Mouse (Mus musculus): ENCODE data around the gene Arpc2. TPM values are rescaled to one million over a fixed set of nuclear protein-coding genes. Genes with fewer than 3 reads are reported as not detected.
A peak's percentile ranks its signal among the peaks of the same experiment; 100 is the strongest.

The Arpc2 gene
- polyA plus RNA-seq, 1 experiment from 2014 or later: 584 TPM

DNA sequence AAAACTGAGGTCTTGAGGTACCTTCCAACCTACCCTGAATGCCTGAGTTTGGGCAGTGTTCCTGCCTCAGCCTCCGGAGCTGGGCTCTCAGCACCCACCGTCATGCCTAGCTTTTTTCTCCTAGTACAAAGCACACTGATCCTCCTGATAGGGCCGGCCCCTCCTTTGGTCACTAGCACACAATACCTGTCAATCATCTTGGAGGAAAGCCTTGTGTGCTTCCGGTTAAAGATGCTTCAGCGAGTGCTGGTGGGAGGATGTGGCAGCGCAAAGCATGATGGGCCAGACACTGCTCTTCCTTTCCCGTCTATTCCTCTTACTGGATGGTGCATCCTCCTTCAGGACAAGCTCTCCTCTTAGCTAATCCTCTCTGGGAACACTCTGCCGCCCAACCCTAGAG, 29.2 kb upstream of the Arpc2 start:
- Histone ChIP-seq H3K27ac (no peak overlapping the region), H3K9me3 (no peaks in the 10 kb centered on the region), H3K4me2 (replicated peaks) (no peak overlapping the region), H3K4me3 (replicated peaks) (no peak overlapping the region), H3K9ac (no peak overlapping the region), H3K27me3 (replicated peaks) (no peaks in the 10 kb centered on the region), H3K4me1 (replicated peaks) (no peaks in the 10 kb centered on the region), H3K36me3 (no peaks in the 10 kb centered on the region)
- WGBS: 76% methylated on average over 8 of the region's 8 CpGs
- no peak for ATAC-seq

GRCm38 (mm10) chr1:74207906-74208305, 28.0 kb upstream of the Arpc2 start:
- Histone ChIP-seq H3K4me1 (replicated peaks) (no peaks in the 10 kb centered on the region), H3K36me3 (no peaks in the 10 kb centered on the region)
- ATAC-seq: no peak

GRCm38 (mm10) chr1:74208941-74209340, 26.9 kb upstream of the Arpc2 start:
- Histone ChIP-seq H3K27ac (no peak overlapping the region), H3K4me2 (replicated peaks) (no peak overlapping the region), H3K4me3 (replicated peaks) (no peak overlapping the region), H3K9ac (no peak overlapping the region), H3K9me3 (no peaks in the 10 kb centered on the region), H3K36me3 (no peaks in the 10 kb centered on the region), H3K27me3 (replicated peaks) (no peaks in the 10 kb centered on the region), H3K4me1 (replicated peaks) (no peaks in the 10 kb centered on the region)
- 84% methylated on average over 8 of the region's 8 CpGs for WGBS
- ATAC-seq: no peak

More at GRCm38 (mm10) chr1:74207906-74208305, 28.0 kb upstream of the Arpc2 start:
- no peaks in the 10 kb centered on the region for H3K27me3 ChIP-seq (replicated peaks)
- H3K9me3 ChIP-seq: no peaks in the 10 kb centered on the region
- no peak overlapping the region for H3K27ac ChIP-seq
- no peak overlapping the region for H3K9ac ChIP-seq
- 48% methylated on average over 9 of the region's 9 CpGs for WGBS
- no peak overlapping the region for H3K4me3 ChIP-seq (replicated peaks)
- no peak overlapping the region for H3K4me2 ChIP-seq (replicated peaks)

DNA sequence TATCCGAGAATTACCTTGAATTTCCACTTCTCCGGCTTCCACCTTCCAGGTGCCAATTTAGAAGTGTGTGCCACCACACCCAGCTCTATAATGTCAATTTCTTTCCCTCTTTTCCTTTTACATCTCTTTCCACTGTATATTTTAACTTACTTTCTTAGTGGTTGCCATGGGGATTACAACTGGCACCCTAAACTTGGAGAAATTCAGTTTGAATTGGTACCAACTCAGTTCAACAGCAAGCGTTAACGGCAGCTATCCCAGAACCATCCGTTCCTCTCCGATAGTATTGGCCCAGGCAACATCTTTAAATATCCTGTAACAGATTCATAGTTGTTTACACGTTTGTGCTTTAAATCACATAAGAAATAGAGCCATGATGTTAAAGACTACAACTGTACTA, 16.0 kb upstream of the Arpc2 start:
- H3K9me3 ChIP-seq: no peaks in the 10 kb centered on the region
- no peaks in the 10 kb centered on the region for H3K4me1 ChIP-seq (replicated peaks)
- no peak for ATAC-seq
- H3K4me2 ChIP-seq (replicated peaks): no peak overlapping the region
- H3K4me3 ChIP-seq (replicated peaks): no peak overlapping the region
- H3K27ac ChIP-seq: no peak overlapping the region
- 88% methylated on average over 7 of the region's 7 CpGs for WGBS
- no peaks in the 10 kb centered on the region for H3K36me3 ChIP-seq
- no peak overlapping the region for H3K9ac ChIP-seq
- H3K27me3 ChIP-seq (replicated peaks): no peaks in the 10 kb centered on the region

DNA sequence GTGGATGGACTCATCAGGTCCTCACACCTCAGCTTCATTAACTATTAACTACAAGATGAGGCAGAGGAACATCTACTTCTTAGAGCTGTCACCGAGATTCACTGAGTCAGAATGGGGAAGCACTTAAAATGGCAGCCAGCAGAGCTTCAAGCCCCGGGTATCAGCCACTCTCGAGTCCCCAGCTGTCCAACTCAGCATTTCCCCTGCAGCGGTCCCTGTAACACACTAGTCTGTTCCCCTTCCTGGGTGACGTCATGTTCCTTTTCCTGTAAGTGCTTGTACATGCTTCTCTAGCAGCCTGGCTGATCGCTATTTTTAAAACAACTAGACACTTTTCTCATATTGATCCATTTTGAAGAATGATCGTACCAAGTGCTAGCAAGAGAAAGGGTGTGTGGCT, 8.6 kb upstream of the Arpc2 start:
- H3K4me3 ChIP-seq (replicated peaks): no peak overlapping the region
- 72% methylated on average over 7 of the region's 7 CpGs for WGBS
- ATAC-seq: no peak
- H3K36me3 ChIP-seq: no peaks in the 10 kb centered on the region
- H3K9ac ChIP-seq: no peak overlapping the region
- H3K27me3 ChIP-seq (replicated peaks): no peaks in the 10 kb centered on the region
- no peaks in the 10 kb centered on the region for H3K9me3 ChIP-seq
- H3K27ac ChIP-seq: no peak overlapping the region
- H3K4me1 ChIP-seq (replicated peaks): no peaks in the 10 kb centered on the region
- H3K4me2 ChIP-seq (replicated peaks): no peak overlapping the region

DNA sequence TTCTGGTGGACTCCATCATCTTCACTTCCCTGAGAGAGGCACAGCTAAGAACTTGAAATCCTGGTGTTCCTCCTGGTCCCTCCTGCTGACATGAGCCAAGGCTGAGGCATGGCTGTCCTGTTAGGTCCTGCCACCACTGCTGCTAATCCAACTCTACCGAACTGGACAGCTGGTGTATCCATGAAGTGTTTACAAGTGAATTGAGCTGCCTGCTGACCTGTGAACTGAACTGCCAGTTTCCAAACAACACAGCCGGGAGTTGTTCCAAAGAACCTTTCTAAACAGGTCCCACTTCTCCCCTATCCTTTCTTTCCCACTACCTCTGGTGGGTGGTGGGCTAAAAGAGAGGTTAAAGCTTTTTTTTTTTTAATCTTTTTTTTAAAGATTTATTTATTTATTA, 5.9 kb upstream of the Arpc2 start:
- no peak overlapping the region for H3K27ac ChIP-seq
- no peak overlapping the region for H3K4me3 ChIP-seq (replicated peaks)
- no peaks in the 10 kb centered on the region for H3K4me1 ChIP-seq (replicated peaks)
- 46% methylated on average over 2 of the region's 2 CpGs for WGBS
- H3K9ac ChIP-seq: no peak overlapping the region
- no peak overlapping the region for H3K4me2 ChIP-seq (replicated peaks)
- no peaks in the 10 kb centered on the region for H3K27me3 ChIP-seq (replicated peaks)
- no peaks in the 10 kb centered on the region for H3K9me3 ChIP-seq
- no peak for ATAC-seq
- H3K36me3 ChIP-seq: no peaks in the 10 kb centered on the region

DNA sequence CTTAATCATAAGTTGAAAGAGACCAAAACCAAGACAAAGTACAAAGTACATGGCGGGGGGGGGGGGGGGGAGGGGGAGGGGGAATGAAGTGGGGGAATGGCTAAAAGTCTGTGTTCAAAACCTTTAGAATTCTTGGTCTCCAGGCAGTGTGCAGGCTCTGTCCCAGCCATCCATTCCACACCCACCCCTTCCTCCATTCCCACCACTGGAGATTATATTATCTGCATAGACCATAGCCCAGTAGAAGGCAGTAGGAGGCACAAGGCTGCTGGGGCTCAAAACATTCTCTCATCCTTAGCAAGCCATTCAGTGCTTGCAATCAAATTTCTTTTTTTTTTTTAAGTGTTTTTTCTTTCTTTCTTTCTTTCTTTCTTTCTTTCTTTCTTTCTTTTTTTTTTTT, 4.9 kb upstream of the Arpc2 start:
- no peak overlapping the region for H3K4me3 ChIP-seq (replicated peaks)
- ATAC-seq: no peak
- H3K4me2 ChIP-seq (replicated peaks): no peak overlapping the region
- no peaks in the 10 kb centered on the region for H3K36me3 ChIP-seq
- no peak overlapping the region for H3K27ac ChIP-seq
- H3K27me3 ChIP-seq (replicated peaks): no peaks in the 10 kb centered on the region
- no peak overlapping the region for H3K9ac ChIP-seq
- no peaks in the 10 kb centered on the region for H3K4me1 ChIP-seq (replicated peaks)
- no peaks in the 10 kb centered on the region for H3K9me3 ChIP-seq
- WGBS: 20% methylated on average over 1 of the region's 1 CpGs

GRCm38 (mm10) chr1:74236590-74237317, 870 bp downstream of the Arpc2 start:
- ATAC-seq: peak; percentile 56
- H3K36me3 ChIP-seq: no peaks in the 10 kb centered on the region
- WGBS: under 1% methylated on average over 52 of the region's 57 CpGs
- peak overlapping the region; percentile 95 for H3K27ac ChIP-seq
- no peaks in the 10 kb centered on the region for H3K27me3 ChIP-seq (replicated peaks)
- peak overlapping the region; percentile 85 for H3K9ac ChIP-seq
- H3K4me2 ChIP-seq (replicated peaks): peak overlapping the region; percentile 83
- no peaks in the 10 kb centered on the region for H3K9me3 ChIP-seq
- peak overlapping the region; percentile 79 for H3K4me3 ChIP-seq (replicated peaks)
- H3K4me1 ChIP-seq (replicated peaks): peaks cover 24% of the 10 kb centered on the region

GRCm38 (mm10) chr1:74237671-74238070, 1.8 kb downstream of the Arpc2 start:
- ATAC-seq: no peak
- Histone ChIP-seq H3K4me3 (replicated peaks) (peak overlapping the region; percentile 79), H3K27me3 (replicated peaks) (no peaks in the 10 kb centered on the region), H3K27ac (0 out of 2 replicates have a peak overlapping the region, but pooled peaks have one; percentile 95), H3K9ac (peak overlapping the region; percentile 85), H3K36me3 (no peaks in the 10 kb centered on the region), H3K4me2 (replicated peaks) (peak overlapping the region; percentile 83), H3K4me1 (replicated peaks) (peaks cover 24% of the 10 kb centered on the region), H3K9me3 (no peaks in the 10 kb centered on the region)
- 14% methylated on average over 5 of the region's 5 CpGs for WGBS

DNA sequence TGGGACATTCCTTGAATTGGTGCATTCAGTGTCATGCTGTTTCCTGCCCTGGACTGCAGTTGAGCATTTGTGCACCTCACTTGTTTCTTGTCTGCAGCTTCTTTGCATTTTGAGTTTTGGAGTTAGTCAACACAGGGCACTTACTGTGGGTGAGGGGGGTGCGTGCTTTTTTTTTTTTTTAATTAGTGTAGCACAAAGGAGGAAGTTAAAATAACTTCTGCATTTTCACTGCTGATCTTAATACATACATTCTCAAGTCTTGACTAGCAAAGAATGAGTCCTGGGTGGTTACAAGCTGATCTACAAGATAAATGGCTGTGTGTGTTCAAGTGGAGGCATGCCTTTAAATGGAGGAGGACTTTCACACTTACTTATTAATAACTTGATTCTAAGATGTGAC, 2.3 kb downstream of the Arpc2 start:
- H3K27me3 ChIP-seq (replicated peaks): no peaks in the 10 kb centered on the region
- 0 out of 2 replicates have a peak overlapping the region, but pooled peaks have one; percentile 85 for H3K9ac ChIP-seq
- no peaks in the 10 kb centered on the region for H3K36me3 ChIP-seq
- H3K4me2 ChIP-seq (replicated peaks): peak overlapping the region; percentile 83
- H3K9me3 ChIP-seq: no peaks in the 10 kb centered on the region
- no peak overlapping the region for H3K27ac ChIP-seq
- H3K4me1 ChIP-seq (replicated peaks): peaks cover 26% of the 10 kb centered on the region
- WGBS: 58% methylated on average over 1 of the region's 1 CpGs
- peak overlapping the region; percentile 79 for H3K4me3 ChIP-seq (replicated peaks)
- no peak for ATAC-seq

DNA sequence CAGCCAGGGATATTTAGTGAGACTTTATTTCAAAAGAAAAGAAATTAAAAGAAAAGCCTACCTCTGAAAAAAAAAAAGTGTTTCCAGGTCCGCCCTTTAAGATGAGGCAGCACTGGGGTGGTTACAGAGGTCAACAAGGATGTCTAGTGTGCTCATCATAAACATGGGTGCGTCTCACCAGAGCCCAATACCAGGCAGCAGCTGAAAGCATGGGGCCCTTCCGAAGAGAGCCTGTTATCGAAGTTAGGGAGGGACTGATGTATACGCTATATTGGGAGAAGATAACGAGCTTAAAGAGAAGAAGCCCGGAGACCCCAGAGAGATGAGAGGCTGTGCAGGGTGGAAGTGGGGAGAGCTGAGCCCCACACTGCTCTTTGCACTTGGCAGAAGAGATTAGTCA, 3.3 kb downstream of the Arpc2 start:
- H3K9me3 ChIP-seq: no peaks in the 10 kb centered on the region
- no peaks in the 10 kb centered on the region for H3K27me3 ChIP-seq (replicated peaks)
- peak; percentile 42; the same call in 1 of the 2 replicates for ATAC-seq
- peak overlapping the region; percentile 83 for H3K4me2 ChIP-seq (replicated peaks)
- no peaks in the 10 kb centered on the region for H3K36me3 ChIP-seq
- H3K9ac ChIP-seq: peak overlapping the region; percentile 10
- H3K27ac ChIP-seq: peak overlapping the region; percentile 66
- 13% methylated on average over 7 of the region's 7 CpGs for WGBS
- peak overlapping the region; percentile 6 for H3K4me3 ChIP-seq (replicated peaks)
- H3K4me1 ChIP-seq (replicated peaks): peaks cover 26% of the 10 kb centered on the region

DNA sequence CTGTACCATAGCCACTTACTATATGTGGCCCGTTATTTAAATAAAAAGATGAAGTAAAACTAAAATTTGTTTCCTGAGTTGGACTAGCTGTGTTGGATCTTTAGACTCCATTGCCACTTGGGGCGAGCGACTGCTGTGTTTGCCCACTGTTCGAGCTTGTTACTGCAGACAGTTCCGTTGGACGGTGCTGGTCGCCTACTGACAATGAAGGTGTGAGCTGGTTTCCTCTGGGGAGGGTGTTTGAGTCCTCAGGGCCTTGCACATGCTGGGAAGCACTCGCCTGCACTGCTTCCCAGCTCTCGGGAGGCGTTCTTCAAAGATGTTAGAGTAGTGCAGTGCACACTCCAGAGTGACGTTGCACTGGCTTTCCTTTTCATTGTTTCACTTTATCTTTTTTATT, 3.7 kb downstream of the Arpc2 start:
- no peaks in the 10 kb centered on the region for H3K36me3 ChIP-seq
- 29% methylated on average over 11 of the region's 11 CpGs for WGBS
- H3K27me3 ChIP-seq (replicated peaks): no peaks in the 10 kb centered on the region
- H3K27ac ChIP-seq: peak overlapping the region; percentile 66; the same call in 1 of the 2 replicates
- H3K9ac ChIP-seq: peak overlapping the region; percentile 4
- H3K4me2 ChIP-seq (replicated peaks): peak overlapping the region; percentile 83
- no peak for ATAC-seq
- H3K4me1 ChIP-seq (replicated peaks): peaks cover 26% of the 10 kb centered on the region
- peak overlapping the region; percentile 6 for H3K4me3 ChIP-seq (replicated peaks)
- H3K9me3 ChIP-seq: no peaks in the 10 kb centered on the region

GRCm38 (mm10) chr1:74240311-74240710, 4.4 kb downstream of the Arpc2 start:
- Histone ChIP-seq H3K36me3 (no peaks in the 10 kb centered on the region), H3K9me3 (no peaks in the 10 kb centered on the region), H3K9ac (no peak overlapping the region), H3K4me2 (replicated peaks) (peak overlapping the region; percentile 37), H3K4me1 (replicated peaks) (peaks cover 28% of the 10 kb centered on the region), H3K27me3 (replicated peaks) (no peaks in the 10 kb centered on the region), H3K27ac (peak overlapping the region; percentile 66), H3K4me3 (replicated peaks) (no peak overlapping the region)
- WGBS: 22% methylated on average over 6 of the region's 6 CpGs
- no peak for ATAC-seq

All from intestine, embryonic 15.5 days (tissue).